Mouse (Mus musculus): ENCODE measurements around the gene Rab13. TPM values are rescaled to one million over a fixed set of nuclear protein-coding genes. Genes with fewer than 3 reads are reported as not detected.

The Rab13 gene
- 21.3 and 24.2 TPM in 2 replicates for polyA plus RNA-seq (2016; fragmentation: Nextera tagmentation; extraction: Ambion mirVana)

- Histone ChIP-seq H3K27me3 (no peaks in the 10 kb centered on the region), H3K4me2 (replicated peaks) (peak within 1 kb of the TSS; percentile 92), H3K27ac (replicated peaks) (peak within 1 kb of the TSS; percentile 85), H3K4me3 (peak within 1 kb of the TSS; percentile 93), H3K9ac (replicated peaks) (peak within 1 kb of the TSS; percentile 85), H3K36me3 (peaks cover 42% of the 10 kb centered on the region), H3K9me3 (no peaks in the 10 kb centered on the region), H3K4me1 (peaks cover 23% of the 10 kb centered on the region)
- under 1% methylated on average over 42 of the region's 42 CpGs for WGBS
- ATAC-seq (ENCODE audit: low FRiP score, low read depth) = peak; percentile 93
These were observed at the start of gene Rab13, which contains the start of gene Rps27 for GRCm38 (mm10) chr3:90213377-90213866. Gene Rab13 (plus strand): TSS chr3:90213695. Gene Rps27 (minus strand): TSS chr3:90213651.

GRCm38 (mm10) chr3:90179566-90179965 is 33.9 kb upstream of the Rab13 start:
- no peaks in the 10 kb centered on the region for H3K4me1 ChIP-seq
- 73% methylated on average over 3 of the region's 3 CpGs for WGBS
- H3K9ac ChIP-seq (replicated peaks) = no peak overlapping the region
- H3K27me3 ChIP-seq = no peaks in the 10 kb centered on the region
- no peaks in the 10 kb centered on the region for H3K36me3 ChIP-seq
- H3K4me3 ChIP-seq = no peak overlapping the region
- no peak overlapping the region for H3K27ac ChIP-seq (replicated peaks)
- H3K9me3 ChIP-seq = no peaks in the 10 kb centered on the region
- ATAC-seq (ENCODE audit: low FRiP score, low read depth) = no peak
- no peak overlapping the region for H3K4me2 ChIP-seq (replicated peaks)

- H3K36me3 ChIP-seq = no peaks in the 10 kb centered on the region
- H3K4me1 ChIP-seq = no peaks in the 10 kb centered on the region
- H3K27me3 ChIP-seq = no peaks in the 10 kb centered on the region
- no peak overlapping the region for H3K27ac ChIP-seq (replicated peaks)
- no peak overlapping the region for H3K4me2 ChIP-seq (replicated peaks)
- no peaks in the 10 kb centered on the region for H3K9me3 ChIP-seq
- no peak overlapping the region for H3K4me3 ChIP-seq
- WGBS = 83% methylated on average over 3 of the region's 3 CpGs
- H3K9ac ChIP-seq (replicated peaks) = no peak overlapping the region
- ATAC-seq (ENCODE audit: low FRiP score, low read depth) = no peak
These were observed 29.9 kb upstream of the Rab13 start for GRCm38 (mm10) chr3:90183581-90183980.

GRCm38 (mm10) chr3:90190859-90191510 is 22.5 kb upstream of the Rab13 start:
- no peak for ATAC-seq (ENCODE audit: low FRiP score, low read depth)
- Histone ChIP-seq H3K27me3 (no peaks in the 10 kb centered on the region), H3K4me2 (replicated peaks) (no peak overlapping the region), H3K4me1 (no peaks in the 10 kb centered on the region), H3K36me3 (no peaks in the 10 kb centered on the region), H3K4me3 (no peak overlapping the region), H3K27ac (replicated peaks) (no peak overlapping the region), H3K9ac (replicated peaks) (no peak overlapping the region), H3K9me3 (no peaks in the 10 kb centered on the region)
- 82% methylated on average over 11 of the region's 11 CpGs for WGBS

GRCm38 (mm10) chr3:90194759-90195158 is 18.7 kb upstream of the Rab13 start:
- H3K27me3 ChIP-seq = no peaks in the 10 kb centered on the region
- WGBS = 68% methylated on average over 4 of the region's 4 CpGs
- no peak overlapping the region for H3K4me3 ChIP-seq
- no peak overlapping the region for H3K4me2 ChIP-seq (replicated peaks)
- no peak for ATAC-seq (ENCODE audit: low FRiP score, low read depth)
- H3K9ac ChIP-seq (replicated peaks) = no peak overlapping the region
- no peak overlapping the region for H3K27ac ChIP-seq (replicated peaks)
- no peaks in the 10 kb centered on the region for H3K9me3 ChIP-seq
- H3K4me1 ChIP-seq = no peaks in the 10 kb centered on the region
- H3K36me3 ChIP-seq = no peaks in the 10 kb centered on the region

GRCm38 (mm10) chr3:90195644-90196043 is 17.9 kb upstream of the Rab13 start:
- no peak for ATAC-seq (ENCODE audit: low FRiP score, low read depth)
- no peak overlapping the region for H3K9ac ChIP-seq (replicated peaks)
- no peaks in the 10 kb centered on the region for H3K36me3 ChIP-seq
- no peaks in the 10 kb centered on the region for H3K9me3 ChIP-seq
- no peak overlapping the region for H3K4me2 ChIP-seq (replicated peaks)
- H3K27me3 ChIP-seq = no peaks in the 10 kb centered on the region
- H3K4me3 ChIP-seq = no peak overlapping the region
- no peaks in the 10 kb centered on the region for H3K4me1 ChIP-seq
- H3K27ac ChIP-seq (replicated peaks) = no peak overlapping the region
- 88% methylated on average over 1 of the region's 1 CpGs for WGBS

GRCm38 (mm10) chr3:90197548-90197947 is 15.9 kb upstream of the Rab13 start:
- Histone ChIP-seq H3K4me3 (no peak overlapping the region), H3K4me1 (no peaks in the 10 kb centered on the region), H3K9ac (replicated peaks) (no peak overlapping the region), H3K4me2 (replicated peaks) (no peak overlapping the region), H3K36me3 (no peaks in the 10 kb centered on the region), H3K9me3 (no peaks in the 10 kb centered on the region), H3K27ac (replicated peaks) (no peak overlapping the region), H3K27me3 (no peaks in the 10 kb centered on the region)
- WGBS = 89% methylated on average over 1 of the region's 1 CpGs
- ATAC-seq (ENCODE audit: low FRiP score, low read depth) = no peak

- Histone ChIP-seq H3K36me3 (peaks cover 5% of the 10 kb centered on the region), H3K4me2 (replicated peaks) (no peak overlapping the region), H3K9me3 (no peaks in the 10 kb centered on the region), H3K27me3 (no peaks in the 10 kb centered on the region), H3K9ac (replicated peaks) (no peak overlapping the region), H3K27ac (replicated peaks) (no peak overlapping the region), H3K4me1 (no peaks in the 10 kb centered on the region), H3K4me3 (no peak overlapping the region)
- 65% methylated on average over 1 of the region's 1 CpGs for WGBS
- ATAC-seq (ENCODE audit: low FRiP score, low read depth) = no peak
These were observed 10.6 kb upstream of the Rab13 start for GRCm38 (mm10) chr3:90202884-90203283.

GRCm38 (mm10) chr3:90203619-90204018 is 9.9 kb upstream of the Rab13 start:
- Histone ChIP-seq H3K9ac (replicated peaks) (no peak overlapping the region), H3K4me2 (replicated peaks) (no peak overlapping the region), H3K4me1 (no peaks in the 10 kb centered on the region), H3K9me3 (no peaks in the 10 kb centered on the region), H3K4me3 (no peak overlapping the region), H3K27ac (replicated peaks) (no peak overlapping the region), H3K36me3 (peaks cover 13% of the 10 kb centered on the region), H3K27me3 (no peaks in the 10 kb centered on the region)
- ATAC-seq (ENCODE audit: low FRiP score, low read depth) = no peak
- WGBS = 74% methylated on average over 5 of the region's 5 CpGs

GRCm38 (mm10) chr3:90204582-90204981 is 8.9 kb upstream of the Rab13 start:
- 92% methylated on average over 2 of the region's 2 CpGs for WGBS
- Histone ChIP-seq H3K4me3 (no peak overlapping the region), H3K27ac (replicated peaks) (no peak overlapping the region), H3K4me1 (no peaks in the 10 kb centered on the region), H3K9me3 (no peaks in the 10 kb centered on the region), H3K27me3 (no peaks in the 10 kb centered on the region), H3K4me2 (replicated peaks) (no peak overlapping the region), H3K36me3 (peaks cover 22% of the 10 kb centered on the region), H3K9ac (replicated peaks) (no peak overlapping the region)
- no peak for ATAC-seq (ENCODE audit: low FRiP score, low read depth)

GRCm38 (mm10) chr3:90208662-90209061 is 4.8 kb upstream of the Rab13 start:
- no peak overlapping the region for H3K27ac ChIP-seq (replicated peaks)
- WGBS = 89% methylated on average over 2 of the region's 2 CpGs
- H3K36me3 ChIP-seq = peaks cover 53% of the 10 kb centered on the region
- no peak for ATAC-seq (ENCODE audit: low FRiP score, low read depth)
- H3K27me3 ChIP-seq = no peaks in the 10 kb centered on the region
- H3K4me2 ChIP-seq (replicated peaks) = no peak overlapping the region
- H3K4me3 ChIP-seq = no peak overlapping the region
- peaks cover 17% of the 10 kb centered on the region for H3K4me1 ChIP-seq
- no peak overlapping the region for H3K9ac ChIP-seq (replicated peaks)
- no peaks in the 10 kb centered on the region for H3K9me3 ChIP-seq

- Histone ChIP-seq H3K9ac (replicated peaks) (no peak overlapping the region), H3K4me2 (replicated peaks) (no peak overlapping the region), H3K4me1 (peaks cover 23% of the 10 kb centered on the region), H3K4me3 (no peak overlapping the region), H3K27ac (replicated peaks) (no peak overlapping the region), H3K27me3 (no peaks in the 10 kb centered on the region), H3K36me3 (peaks cover 53% of the 10 kb centered on the region), H3K9me3 (no peaks in the 10 kb centered on the region)
- WGBS = 92% methylated on average over 5 of the region's 5 CpGs
- ATAC-seq (ENCODE audit: low FRiP score, low read depth) = no peak
These were observed 3.5 kb upstream of the Rab13 start for GRCm38 (mm10) chr3:90209908-90210566.
